Mouse (Mus musculus) left cerebral cortex, adult 18-20 months (tissue): Measurements from ENCODE around the gene Pcna. TPM values are rescaled to one million over a fixed set of nuclear protein-coding genes. Genes with fewer than 3 reads are reported as not detected.

Experiments
- DNase-seq, 2 experiments: peaks; one replicate each; pipeline ENCODE4 v3.0.0; 2021 to 2022; ENCODE audit warnings: low spot score in 2 of 2, mixed read lengths in 1 of 2
- total RNA-seq, 2 experiments: library from RNA; stranded (reverse); gene quantifications; 2 replicates each; pipeline ENCODE4 v1.2.3; 2021

Gene Pcna
- total RNA-seq, 2 experiments from 2014 or later = 45.8 to 48.0 TPM

DNA sequence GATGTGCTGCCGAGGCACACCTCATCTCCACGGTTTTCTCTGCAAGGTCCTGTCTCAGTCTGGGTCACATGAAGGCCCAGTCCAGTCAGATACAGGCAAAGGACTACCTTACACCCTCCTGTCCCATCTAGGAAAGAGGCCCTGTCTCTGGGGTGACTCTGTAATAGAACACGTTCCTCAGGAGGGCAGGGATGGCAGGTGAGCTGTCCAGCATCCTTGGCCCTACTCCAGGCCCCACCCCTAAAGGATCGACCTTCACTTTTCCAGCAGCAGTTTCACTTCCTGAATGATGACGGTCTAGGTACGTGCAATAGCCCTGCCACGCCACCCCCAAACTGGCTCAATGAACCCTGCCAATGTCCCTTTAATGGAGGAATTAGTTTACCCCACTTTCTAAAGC, 17.1 kb downstream of the Pcna start:
- DNase-seq = no peak

DNA sequence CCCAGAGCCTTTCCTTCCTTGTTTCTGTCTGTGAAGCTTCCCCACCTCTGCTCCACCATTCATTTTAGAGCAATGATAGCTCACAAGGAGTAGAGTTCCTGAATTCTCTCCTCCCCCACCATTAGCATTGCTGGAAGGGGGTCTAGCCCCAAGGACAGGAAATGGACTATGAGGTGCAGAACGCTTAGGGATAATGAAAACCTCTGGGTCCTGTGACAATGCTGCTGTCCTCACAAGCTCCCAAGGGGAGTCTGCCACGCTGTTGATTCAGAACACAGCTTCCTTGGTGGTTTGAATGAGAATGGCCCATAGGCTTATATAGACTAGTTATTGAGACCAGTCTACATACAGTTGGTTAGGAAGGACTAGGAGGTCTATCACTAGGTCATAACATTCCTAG, 17.8 kb downstream of the Pcna start:
- DNase-seq = no peak

DNA sequence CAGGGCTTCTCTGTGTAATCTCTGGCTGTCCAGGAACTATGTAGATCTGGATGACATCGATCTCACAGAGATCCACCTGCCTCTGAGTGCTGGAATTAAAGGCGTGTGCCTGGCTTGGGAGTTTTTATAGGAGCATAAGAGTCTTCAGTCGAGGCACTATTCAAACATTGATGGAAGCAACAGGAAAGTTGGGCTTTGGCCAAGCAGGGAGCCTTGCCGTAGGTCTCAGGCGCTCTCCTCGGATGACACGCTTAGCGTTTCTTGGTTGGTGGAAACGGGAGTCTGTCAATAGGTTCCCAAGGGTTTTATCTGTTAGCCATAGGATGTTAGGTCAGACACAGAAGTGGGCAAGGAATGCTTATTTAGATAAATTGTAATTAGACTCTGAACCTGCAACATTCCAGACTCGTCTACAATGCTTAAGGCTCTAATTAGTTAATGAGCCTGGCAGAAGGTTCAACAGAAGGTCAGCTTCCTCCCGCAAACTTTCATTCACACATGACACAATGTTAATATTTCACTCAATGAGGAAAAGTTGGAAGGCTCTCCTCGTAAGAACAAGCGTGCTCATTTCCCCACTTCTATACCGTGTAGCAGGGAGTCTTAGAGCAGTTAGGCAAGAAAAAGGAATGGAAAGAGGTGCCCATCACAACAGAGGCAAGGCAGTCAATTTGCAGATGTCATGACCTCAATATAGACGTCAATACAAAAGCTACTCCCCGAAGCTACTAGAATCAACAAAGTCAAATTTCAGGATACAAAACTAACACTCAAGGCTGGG, 18.9 kb downstream of the Pcna start:
- no peak for DNase-seq

DNA sequence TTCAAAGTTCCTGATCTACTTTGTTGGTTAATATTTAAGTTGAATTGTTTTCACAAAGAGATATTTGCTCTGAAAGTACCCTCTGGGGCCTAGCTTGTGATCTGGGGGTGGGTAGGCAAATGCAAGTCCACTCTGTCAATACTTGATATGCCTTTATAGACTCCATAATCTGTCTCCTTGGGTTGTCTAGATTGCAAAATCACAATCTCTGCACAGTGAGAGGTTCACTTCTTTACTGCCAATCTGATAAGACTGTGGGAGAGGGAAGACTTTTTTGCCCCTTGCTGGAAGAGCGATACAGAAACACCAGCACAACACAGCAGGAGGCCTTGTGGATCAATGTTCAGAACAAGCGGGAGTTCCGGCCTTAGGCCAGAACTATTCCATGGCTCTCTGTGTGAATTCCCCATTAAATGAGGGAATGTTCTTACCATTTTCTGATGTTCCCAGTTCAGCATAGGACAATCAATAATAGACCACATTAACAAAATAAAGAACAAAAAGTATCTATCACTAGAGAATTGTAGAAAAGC, 20.6 kb downstream of the Pcna start:
- DNase-seq = no peak

DNA sequence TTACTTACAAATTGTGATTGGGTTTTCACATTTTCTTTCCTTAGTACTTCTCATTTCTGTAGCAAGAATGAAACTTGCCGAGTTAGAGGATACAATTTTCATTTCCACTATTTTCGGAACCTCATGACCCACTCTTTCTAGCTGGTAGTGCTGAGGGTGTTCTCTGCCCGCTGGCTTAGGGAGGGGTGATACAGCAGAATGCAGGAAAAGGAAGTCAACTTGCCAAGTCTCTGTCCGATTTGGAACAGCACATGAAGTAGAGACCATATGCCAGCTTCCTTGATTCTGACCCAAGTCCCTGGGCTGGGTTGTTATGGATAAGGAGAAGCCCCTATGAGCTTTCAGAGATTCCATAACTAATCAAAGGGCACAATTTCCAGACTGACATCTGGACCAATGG, 28.8 kb downstream of the Pcna start:
- DNase-seq = no peak

DNA sequence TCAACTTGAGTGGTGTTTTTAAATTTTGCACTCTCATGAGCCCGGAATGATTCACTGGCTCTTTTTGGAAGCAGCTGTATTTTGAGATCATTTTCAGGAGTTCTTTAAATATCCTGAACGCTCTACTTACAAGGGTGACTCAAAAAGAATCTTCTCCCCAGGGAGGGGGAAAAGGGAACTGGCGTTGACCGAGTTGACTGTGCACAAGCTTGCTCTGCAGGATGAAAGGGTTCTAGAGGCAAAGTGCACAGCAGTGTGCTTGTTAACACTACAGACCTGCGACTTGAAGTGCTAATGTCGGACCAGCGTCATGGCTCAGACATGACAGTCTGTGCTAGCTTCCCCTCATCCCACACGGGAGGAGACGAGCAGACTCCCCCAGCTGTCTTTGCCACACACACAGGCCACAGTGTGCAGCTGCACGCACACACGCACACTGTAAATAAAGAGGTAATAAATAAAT, 31.5 kb downstream of the Pcna start:
- DNase-seq = peak; percentile 25 to 39

DNA sequence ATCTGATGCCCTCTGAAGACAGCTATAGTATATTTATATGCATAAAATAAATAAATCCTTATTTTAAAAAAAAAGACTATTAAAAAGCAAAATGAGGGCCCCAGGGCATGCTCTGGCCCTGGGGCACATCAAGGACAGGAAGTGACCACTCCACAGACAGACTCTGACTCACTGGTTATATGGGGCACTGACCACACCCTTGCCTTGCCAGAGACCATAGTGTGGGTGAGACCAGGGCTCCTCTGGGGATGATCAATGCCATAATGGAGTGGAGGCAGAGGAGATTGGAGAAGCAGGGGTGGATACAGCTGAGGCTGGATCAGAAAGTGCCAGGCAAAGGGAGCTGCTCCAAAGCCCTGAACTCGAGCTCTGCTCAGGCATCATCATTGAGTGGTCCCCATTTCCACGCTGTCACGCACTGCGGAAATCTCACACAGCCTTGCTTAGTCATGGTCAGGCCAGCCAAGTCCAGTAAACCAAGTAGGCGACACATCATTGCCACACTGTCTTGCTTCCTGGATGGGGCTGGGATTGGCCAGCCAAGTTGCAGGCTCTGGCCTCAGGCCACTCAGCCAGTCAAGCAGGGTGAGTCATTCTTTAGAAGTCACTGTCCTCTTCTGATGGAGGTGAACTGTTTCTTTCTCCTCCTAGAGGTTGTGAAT, 41.0 kb downstream of the Pcna start:
- DNase-seq = no peak

- no peak for DNase-seq
Observed at GRCm38 (mm10) chr2:132210806-132211312, 42.3 kb downstream of the Pcna start.

DNA sequence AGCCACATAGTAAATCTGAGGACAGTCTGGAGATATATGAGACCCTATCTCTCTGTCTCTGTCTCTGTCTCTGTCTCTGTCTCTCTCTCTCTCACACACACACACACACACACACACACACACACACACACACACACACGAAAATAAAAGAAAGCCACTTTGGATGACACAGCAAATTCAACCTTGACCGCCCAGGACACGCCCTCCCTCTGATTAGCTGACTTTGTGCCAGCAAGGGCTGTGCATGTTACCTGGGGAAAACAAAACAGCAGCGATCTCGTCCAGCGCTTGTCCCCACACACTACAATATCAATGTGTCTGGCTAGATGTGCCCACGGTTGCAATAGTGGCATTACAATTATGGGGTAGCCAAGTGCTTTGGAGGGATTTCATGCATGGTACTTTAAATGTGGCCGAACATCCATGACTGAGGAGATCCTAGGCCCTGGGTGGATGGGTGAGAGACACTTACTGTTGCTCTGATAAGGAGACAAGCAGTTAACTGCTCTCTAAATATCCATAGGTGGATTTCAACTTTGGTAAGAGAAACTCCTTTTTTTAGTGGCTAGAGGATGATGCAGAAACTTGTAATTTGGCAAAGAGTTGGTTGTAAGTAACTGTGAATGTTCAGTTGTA, 44.8 kb downstream of the Pcna start:
- DNase-seq = no peak

- DNase-seq = no peak
Observed at GRCm38 (mm10) chr2:132206316-132206881, 46.7 kb downstream of the Pcna start.

GRCm38 (mm10) chr2:132205549-132205948, 47.6 kb downstream of the Pcna start:
- DNase-seq = no peak

- no peak for DNase-seq
Observed at GRCm38 (mm10) chr2:132203773-132204172, 49.3 kb downstream of the Pcna start.

GRCm38 (mm10) chr2:132203186-132203585, 49.9 kb downstream of the Pcna start:
- DNase-seq = no peak

Other genes with a start within 250 kb of the Pcna start
- gene Rassf2, start 223.1 kb downstream of the Pcna start, total RNA-seq = 10 to 100 TPM; 42.8 to 47.5 TPM
- 100 to 1,000 TPM; 137 to 143 TPM for gene Slc23a2, start 108.2 kb downstream of the Pcna start, total RNA-seq
- gene Tmem230, start 5.5 kb downstream of the Pcna start, total RNA-seq = 10 to 100 TPM; 33.7 to 36.4 TPM
- 100 to 1,000 TPM; 251 to 285 TPM for gene Cds2, start 9.8 kb upstream of the Pcna start, total RNA-seq
- gene Prokr2, start 132.1 kb upstream of the Pcna start, total RNA-seq = 1 to 10 TPM; 1.5 to 1.8 TPM